Comparison of ENCODE assay signal across 15 mouse cellular contexts in the genomic region with DNA sequence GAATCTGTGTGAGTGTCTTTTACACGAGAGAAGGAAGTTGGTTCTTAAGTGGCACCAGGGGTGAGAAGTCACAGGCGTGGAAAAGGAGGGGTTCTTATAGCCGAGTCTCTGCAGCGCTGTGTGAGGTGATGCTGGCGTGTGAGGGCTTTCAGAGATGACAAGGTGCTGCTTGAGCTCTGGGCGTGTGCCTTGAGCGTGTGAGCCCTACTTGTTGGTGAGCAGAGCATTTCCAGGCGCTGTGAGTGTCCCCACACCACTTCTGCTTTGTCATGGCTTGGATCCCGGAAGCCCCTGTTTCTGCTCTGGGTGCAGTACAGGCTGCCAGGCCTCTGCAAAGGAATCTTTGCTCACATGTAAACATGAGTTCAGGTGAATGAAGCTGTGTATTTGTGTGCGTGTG.
DNase-seq lines count a peak whose midpoint lies in the region; ATAC-seq lines count a peak whose summit lies in the region.
"Had no signal": no experiment of that assay in that cellular context is flagged by ENCODE, and none has a peak within 500 bp of the region (broad histone marks: within the 10 kb centered on the region; RNA-seq: fewer than 3 reads in every experiment).

No protein-coding gene starts in this region.

- no peak overlapping the region for H3K4me3 ChIP-seq in heart, embryonic 10.5 days
- no peak overlapping the region for H3K4me3 ChIP-seq in hindbrain, embryonic 16.5 days (ENCODE audit: low read length)
- H3K4me3 ChIP-seq: erythroblast, embryonic 14.5 days; neural tube, embryonic 13.5 days had no signal

- no peaks in the 10 kb centered on the region for H3K9me3 ChIP-seq in heart, embryonic 10.5 days
- H3K9me3 ChIP-seq in hindbrain, embryonic 16.5 days (ENCODE audit: control insufficient read depth, low read length) = no peaks in the 10 kb centered on the region
- H3K9me3 ChIP-seq: neural tube, embryonic 13.5 days had no signal

- no peaks in the 10 kb centered on the region for H3K27me3 ChIP-seq in heart, embryonic 10.5 days (ENCODE audit: insufficient read depth, poor library complexity, severe bottlenecking)
- H3K27me3 ChIP-seq in hindbrain, embryonic 16.5 days (replicated peaks; ENCODE audit: control insufficient read depth, insufficient read depth, low read length) = no peaks in the 10 kb centered on the region
- H3K27me3 ChIP-seq: neural tube, embryonic 13.5 days had no signal

- H3K4me2 ChIP-seq in hindbrain, embryonic 16.5 days (ENCODE audit: low read length) = no peak overlapping the region
- H3K4me2 ChIP-seq: neural tube, embryonic 13.5 days had no signal

- H3K4me1 ChIP-seq in heart, embryonic 10.5 days = peaks cover 60% of the 10 kb centered on the region
- peaks cover 30% of the 10 kb centered on the region for H3K4me1 ChIP-seq in hindbrain, embryonic 16.5 days (ENCODE audit: control insufficient read depth, insufficient read depth, low read depth, low read length)

- 44% methylated on average over 10 of the region's 10 CpGs for WGBS in heart, embryonic 10.5 days
- WGBS in hindbrain, embryonic 16.5 days = 81% methylated on average over 10 of the region's 10 CpGs

- H3K36me3 ChIP-seq in heart, embryonic 10.5 days = no peaks in the 10 kb centered on the region
- H3K36me3 ChIP-seq in hindbrain, embryonic 16.5 days (ENCODE audit: control insufficient read depth, insufficient read depth, low read length) = no peaks in the 10 kb centered on the region
- H3K36me3 ChIP-seq: neural tube, embryonic 13.5 days had no signal

- H3K9ac ChIP-seq in hindbrain, embryonic 16.5 days (ENCODE audit: low read depth, low read length) = no peak overlapping the region
- H3K9ac ChIP-seq: neural tube, embryonic 13.5 days had no signal

- H3K27ac ChIP-seq in heart, embryonic 10.5 days = peak overlapping the region; percentile 32; the same call in 1 of the 2 replicates
- no peak overlapping the region for H3K27ac ChIP-seq in hindbrain, embryonic 16.5 days (ENCODE audit: low read depth, low read length)
- H3K27ac ChIP-seq: neural tube, embryonic 13.5 days had no signal

- peak; percentile 69 for ATAC-seq in common myeloid progenitor, adult 5-6 weeks (replicated peaks; ENCODE audit: low read depth, poor library complexity, severe bottlenecking)
- peak; percentile 58 for ATAC-seq in megakaryocyte, adult 5-6 weeks (ENCODE audit: poor library complexity, severe bottlenecking)
- ATAC-seq in hindbrain, embryonic 16.5 days = no peak

- intact Hi-C loops in gastrocnemius, postnatal 36 days (cut with DNase I) = no loop called here

- DNase-seq in heart, embryonic 10.5 days (ENCODE audit: low spot score) = no peak
- DNase-seq in heart, postnatal 4 days = no peak
- peak; percentile 58 for DNase-seq in 416B (ENCODE audit: low read depth)
- DNase-seq in gastrocnemius, postnatal 36 days = no peak
- DNase-seq in c-Kit-positive CD71-positive TER-119-positive erythroid progenitor cells, embryonic 14.5 days (ENCODE audit: low spot score) = no peak
- DNase-seq: cerebellum, postnatal 36 days; heart, postnatal 10 days; kidney, postnatal 14 days; right cerebral cortex, postnatal 4 days; thymus, postnatal 4 days had no signal
